Mouse (Mus musculus) kidney, adult 2 months (tissue): ENCODE measurements around the gene Mast4. TPM values are rescaled to one million over a fixed set of nuclear protein-coding genes. Genes with fewer than 3 reads are reported as not detected.

Experiments used
- DNase-seq: peaks from one replicate; pipeline ENCODE4 v3.0.0; 2021
- H3K27ac ChIP-seq: fragments of 200-500 bp; 2 replicates; pipeline ENCODE4 v1.5.1; 2012; ENCODE audit warnings: low read depth, low read length, control low read depth, inconsistent platforms; ENCODE audit not compliant: insufficient read depth
- H3K27me3 ChIP-seq: fragments of 200-500 bp; replicated peaks from 2 replicates; pipeline ENCODE4 v1.6.1; 2012; ENCODE audit warnings: mild to moderate bottlenecking, moderate library complexity, low read length, inconsistent platforms; ENCODE audit not compliant: control insufficient read depth, insufficient read depth
- H3K36me3 ChIP-seq: fragments of 200-500 bp; 2 replicates; pipeline ENCODE4 v1.6.1; 2012; ENCODE audit warnings: mild to moderate bottlenecking, moderate library complexity, low read length, inconsistent platforms; ENCODE audit not compliant: control insufficient read depth, insufficient read depth
- H3K4me1 ChIP-seq: fragments of 200-500 bp; 2 replicates; pipeline ENCODE4 v1.6.1; 2011; ENCODE audit warnings: low read length; ENCODE audit not compliant: control insufficient read depth, insufficient read depth
- H3K4me3 ChIP-seq: fragments of 200-500 bp; 2 replicates; pipeline ENCODE4 v1.5.1; 2011; ENCODE audit warnings: mild to moderate bottlenecking, low read depth, low read length, control low read depth; ENCODE audit not compliant: insufficient read depth
- CTCF ChIP-seq: fragments of 200-500 bp; conservative IDR thresholded peaks from 2 replicates; pipeline ENCODE4 v1.5.1; 2011; ENCODE audit warnings: low read depth, mild to moderate bottlenecking, control low read depth, low read length, moderate library complexity, mixed read lengths; ENCODE audit not compliant: insufficient read depth, insufficient read length
- POLR2A ChIP-seq: fragments of 200-500 bp; IDR thresholded peaks from one replicate; pipeline ENCODE4 v1.6.1; 2011; ENCODE audit warnings: low read depth, low read length, control low read depth
- WGBS: fragments of 180-500 bp; shearing (Covaris S2); methylation state at CpG from one replicate; pipeline ENCODE4 v1.1.7; 2018; 5-methylcytosine and 5-hydroxymethylcytosine counted together
- polyA plus RNA-seq: library from polyadenylated mRNA; depleted of rRNA; stranded (reverse); fragments of >200 nt; gene quantifications from 2 replicates; pipeline ENCODE4 v1.2.3, GENCODE M21; 2012

Gene Mast4
- polyA plus RNA-seq, 1 experiment, result 6.5 TPM

GRCm38 (mm10) chr13:103127594-103127993 lies 206.7 kb downstream of the Mast4 start:
- no peak overlapping the region for H3K27ac ChIP-seq
- no peak overlapping the region for H3K4me3 ChIP-seq
- no peaks in the 10 kb centered on the region for H3K4me1 ChIP-seq
- TF ChIP-seq CTCF, result no peak
- no peak for TF ChIP-seq POLR2A
- H3K27me3 ChIP-seq, result no peaks in the 10 kb centered on the region
- H3K36me3 ChIP-seq, result no peaks in the 10 kb centered on the region
- WGBS, result 94% methylated on average over 5 of the region's 5 CpGs
- DNase-seq, result no peak

- no peak for DNase-seq
- no peak overlapping the region for H3K27ac ChIP-seq
- H3K4me3 ChIP-seq, result no peak overlapping the region
- no peaks in the 10 kb centered on the region for H3K4me1 ChIP-seq
- TF ChIP-seq POLR2A (no peak), CTCF (no peak)
- H3K27me3 ChIP-seq, result no peaks in the 10 kb centered on the region
- WGBS, result 94% methylated on average over 9 of the region's 9 CpGs
- no peaks in the 10 kb centered on the region for H3K36me3 ChIP-seq
These were observed 210.6 kb downstream of the Mast4 start for GRCm38 (mm10) chr13:103123716-103124115.

GRCm38 (mm10) chr13:103121796-103122792 lies 212.2 kb downstream of the Mast4 start:
- DNase-seq, result no peak
- 59% methylated on average over 22 of the region's 22 CpGs for WGBS

GRCm38 (mm10) chr13:103120669-103121131 lies 213.6 kb downstream of the Mast4 start:
- WGBS, result 18% methylated on average over 7 of the region's 7 CpGs
- Histone ChIP-seq H3K4me1 (no peaks in the 10 kb centered on the region), H3K36me3 (no peaks in the 10 kb centered on the region), H3K27ac (no peak overlapping the region), H3K4me3 (no peak overlapping the region), H3K27me3 (no peaks in the 10 kb centered on the region)
- no peak for TF ChIP-seq POLR2A
- TF ChIP-seq CTCF, result no peak; the same call in 1 of the 2 replicates
- peak; percentile 48 for DNase-seq

More at GRCm38 (mm10) chr13:103121796-103122792, 212.2 kb downstream of the Mast4 start:
- Histone ChIP-seq H3K4me3 (no peak overlapping the region), H3K4me1 (no peaks in the 10 kb centered on the region), H3K27me3 (no peaks in the 10 kb centered on the region), H3K27ac (no peak overlapping the region), H3K36me3 (no peaks in the 10 kb centered on the region)
- TF ChIP-seq CTCF (no peak), POLR2A (no peak)

- Histone ChIP-seq H3K27me3 (no peaks in the 10 kb centered on the region), H3K27ac (no peak overlapping the region), H3K4me1 (peaks cover 6% of the 10 kb centered on the region), H3K4me3 (no peak overlapping the region), H3K36me3 (no peaks in the 10 kb centered on the region)
- 93% methylated on average over 9 of the region's 9 CpGs for WGBS
- no peak for DNase-seq
- TF ChIP-seq POLR2A (no peak), CTCF (no peak)
These were observed 214.6 kb downstream of the Mast4 start for GRCm38 (mm10) chr13:103119728-103120127.

GRCm38 (mm10) chr13:103115116-103115515 lies 219.2 kb downstream of the Mast4 start:
- no peaks in the 10 kb centered on the region for H3K27me3 ChIP-seq
- 86% methylated on average over 4 of the region's 4 CpGs for WGBS
- TF ChIP-seq CTCF (no peak), POLR2A (no peak)
- H3K4me1 ChIP-seq, result peaks cover 12% of the 10 kb centered on the region
- no peak overlapping the region for H3K27ac ChIP-seq
- no peak for DNase-seq
- H3K36me3 ChIP-seq, result no peaks in the 10 kb centered on the region
- H3K4me3 ChIP-seq, result no peak overlapping the region

GRCm38 (mm10) chr13:103114274-103114673 lies 220.0 kb downstream of the Mast4 start:
- no peaks in the 10 kb centered on the region for H3K36me3 ChIP-seq
- no peaks in the 10 kb centered on the region for H3K27me3 ChIP-seq
- TF ChIP-seq CTCF, result no peak; the same call in 1 of the 2 replicates
- no peak for TF ChIP-seq POLR2A
- no peak overlapping the region for H3K27ac ChIP-seq
- WGBS, result 47% methylated on average over 5 of the region's 5 CpGs
- DNase-seq, result peak; percentile 74
- no peak overlapping the region for H3K4me3 ChIP-seq
- peaks cover 15% of the 10 kb centered on the region for H3K4me1 ChIP-seq
